Mouse (Mus musculus): ENCODE results near the gene Cd83.

DNA sequence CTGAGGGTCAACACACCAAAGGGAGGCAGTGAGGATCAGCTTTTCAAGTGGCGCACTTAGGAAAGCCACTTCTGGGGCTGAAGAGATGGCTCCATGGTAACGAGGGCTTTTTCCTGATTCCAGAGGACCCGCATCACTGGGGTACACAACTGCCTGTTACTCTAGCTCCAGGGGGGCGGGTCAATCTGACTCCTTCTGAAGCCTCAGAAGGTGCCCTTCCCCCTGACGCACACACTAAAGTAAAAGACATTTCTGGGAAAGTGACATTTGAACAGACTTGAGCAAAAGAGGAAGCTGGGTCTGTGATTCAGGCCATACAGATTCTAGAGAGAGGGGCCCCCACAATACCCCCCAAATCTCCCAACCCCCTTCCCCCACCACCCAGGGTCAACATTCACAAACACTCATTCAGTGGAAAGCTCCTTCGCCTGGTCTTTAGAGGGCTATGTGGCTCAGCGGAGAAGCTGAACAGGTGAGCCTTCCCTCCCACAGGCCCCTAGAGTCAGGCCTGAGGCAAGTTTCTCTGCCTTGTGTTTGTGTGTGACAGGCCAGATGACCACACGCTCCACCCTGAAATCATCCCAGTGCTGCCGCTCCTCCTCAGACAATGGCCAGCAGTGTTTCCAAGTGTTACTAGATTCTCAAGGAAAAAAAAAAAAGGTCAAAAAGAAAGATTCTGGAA, 7.1 kb upstream of the Cd83 start:
- no peak for TF ChIP-seq POLR2A (IDR thresholded peaks at IDR 0.05; ENCODE audit: extremely low read depth, insufficient read depth, low read length)
- no peak for TF ChIP-seq CTCF (IDR thresholded peaks at IDR 0.05; ENCODE audit: low read depth, low read length)

Data from liver, adult 2 months (tissue).